Mouse (Mus musculus) CD4-positive, CD25-positive, alpha-beta regulatory T cell, adult 2 months (primary cell): Measurements from ENCODE around the gene Mboat1.

Experiments used
- DNase-seq: peaks from one replicate; pipeline ENCODE4 v3.0.0-alpha.2; 2012; ENCODE audit warnings: low read depth, low spot score

The Mboat1 gene

GRCm38 (mm10) chr13:30250341-30250905 lies 114.1 kb downstream of the Mboat1 start:
- no peak for DNase-seq

- DNase-seq: no peak
Observed at GRCm38 (mm10) chr13:30251431-30251830, 115.1 kb downstream of the Mboat1 start.

GRCm38 (mm10) chr13:30252692-30253091 lies 116.4 kb downstream of the Mboat1 start:
- no peak for DNase-seq

GRCm38 (mm10) chr13:30253636-30254264 lies 117.5 kb downstream of the Mboat1 start:
- DNase-seq: no peak

GRCm38 (mm10) chr13:30254421-30254820 lies 118.1 kb downstream of the Mboat1 start:
- no peak for DNase-seq

GRCm38 (mm10) chr13:30258802-30259201 lies 122.5 kb downstream of the Mboat1 start:
- peak; percentile 25 for DNase-seq

GRCm38 (mm10) chr13:30259326-30259725 lies 123.0 kb downstream of the Mboat1 start:
- DNase-seq: peak; percentile 56

- peak; percentile 91 for DNase-seq
Observed at GRCm38 (mm10) chr13:30259912-30260560, 123.7 kb downstream of the Mboat1 start.

- DNase-seq: no peak
Observed at GRCm38 (mm10) chr13:30263681-30264080, 127.4 kb downstream of the Mboat1 start.

- no peak for DNase-seq
Observed at GRCm38 (mm10) chr13:30264303-30264702, 128.0 kb downstream of the Mboat1 start.

GRCm38 (mm10) chr13:30264765-30265164 lies 128.5 kb downstream of the Mboat1 start:
- DNase-seq: no peak

- no peak for DNase-seq
Observed at GRCm38 (mm10) chr13:30266036-30266435, 129.7 kb downstream of the Mboat1 start.

- peak; percentile 56 for DNase-seq
Observed at GRCm38 (mm10) chr13:30272040-30272686, 135.9 kb downstream of the Mboat1 start.
